Mouse (Mus musculus) heart, embryonic 15.5 days (tissue): Measurements from ENCODE around the gene Nfkb2. TPM values are rescaled to one million over a fixed set of nuclear protein-coding genes. Genes with fewer than 3 reads are reported as not detected.
A peak's percentile ranks its signal among the peaks of the same experiment; 100 is the strongest.

Experiments
- ATAC-seq: fragments of 200-750 bp; cut with Nextera tagmentation; replicated peaks from 2 replicates; pipeline ENCODE4 v1.8.0; 2017; ENCODE audit warnings: low read depth, moderate TSS enrichment; ENCODE audit not compliant: insufficient number of reproducible peaks, insufficient read depth, low FRiP score
- H3K27ac ChIP-seq: fragments of 300-500 bp; sonication (generic); 2 replicates; pipeline ENCODE4 v1.5.1; 2015; ENCODE audit warnings: mild to moderate bottlenecking, inconsistent platforms
- H3K27me3 ChIP-seq: fragments of 300-500 bp; sonication (generic); 2 replicates; pipeline ENCODE4 v1.6.1; 2015; ENCODE audit warnings: inconsistent platforms
- H3K36me3 ChIP-seq: fragments of 300-500 bp; sonication (generic); 2 replicates; pipeline ENCODE4 v1.6.1; 2015; ENCODE audit warnings: mild to moderate bottlenecking, inconsistent platforms
- H3K4me1 ChIP-seq: fragments of 300-500 bp; sonication (generic); replicated peaks from 2 replicates; pipeline ENCODE4 v1.6.1; 2015; ENCODE audit warnings: inconsistent platforms
- H3K4me2 ChIP-seq: fragments of 300-500 bp; sonication (generic); 2 replicates; pipeline ENCODE4 v1.6.1; 2015; ENCODE audit warnings: inconsistent platforms, mild to moderate bottlenecking, moderate library complexity
- H3K4me3 ChIP-seq: fragments of 300-500 bp; sonication (generic); 2 replicates; pipeline ENCODE4 v1.5.1; 2015; ENCODE audit warnings: mild to moderate bottlenecking, inconsistent platforms
- H3K9ac ChIP-seq: fragments of 300-500 bp; sonication (generic); 2 replicates; pipeline ENCODE4 v1.6.1; 2015; ENCODE audit warnings: mild to moderate bottlenecking, inconsistent platforms
- H3K9me3 ChIP-seq: fragments of 300-500 bp; sonication (generic); replicated peaks from 2 replicates; pipeline ENCODE4 v1.6.1; 2016; ENCODE audit warnings: inconsistent platforms
- WGBS: fragments of 180-500 bp; shearing (Covaris S2); methylation state at CpG from one replicate; pipeline ENCODE4 v1.1.7; 2015; ENCODE audit warnings: mixed read lengths; 5-methylcytosine and 5-hydroxymethylcytosine counted together
- polyA plus RNA-seq: library from polyadenylated mRNA; unstranded; fragments of >200 nt; fragmentation: Nextera tagmentation; extraction: Ambion mirVana; gene quantifications from 2 replicates; pipeline ENCODE4 v1.2.1, GENCODE M21; 2015

Nfkb2 gene
- polyA plus RNA-seq, 1 experiment from 2014 or later = 7.7 TPM

DNA sequence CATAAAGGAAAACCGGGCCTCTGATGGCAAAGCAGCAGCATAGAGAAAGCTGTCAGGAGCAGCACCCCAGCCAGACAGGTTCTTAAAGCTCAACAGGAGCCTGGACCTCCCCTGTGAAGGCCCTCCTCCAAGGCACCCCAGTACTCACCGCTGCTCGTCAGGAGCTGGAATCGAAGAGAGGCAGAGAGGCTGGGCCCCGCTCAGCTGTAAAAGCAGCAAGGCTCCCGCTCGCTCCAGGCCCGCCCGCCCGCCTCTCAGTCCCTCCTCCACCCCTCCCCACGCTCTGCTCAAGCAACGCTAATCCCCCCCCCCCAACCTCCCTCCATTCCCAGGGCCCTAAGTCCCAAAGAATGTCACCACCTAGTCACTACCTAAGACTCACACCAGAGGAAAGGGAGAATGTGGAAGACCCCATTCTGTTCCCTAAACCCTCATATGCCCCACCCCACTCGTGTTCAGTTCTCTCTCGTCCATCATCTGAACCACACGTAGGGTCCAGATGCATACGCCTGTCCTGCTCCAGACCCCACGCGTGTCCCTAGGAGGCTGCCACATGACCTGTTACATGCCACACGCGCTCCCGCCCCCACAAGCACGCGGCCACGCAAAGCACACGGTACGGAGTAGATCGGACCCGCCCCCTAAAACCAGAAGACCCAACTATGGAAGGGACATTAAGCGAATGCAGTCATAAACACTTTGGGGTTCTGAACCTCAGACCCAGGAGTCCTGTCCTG, 22.1 kb downstream of the Nfkb2 start:
- H3K9ac ChIP-seq = no peak overlapping the region
- H3K4me3 ChIP-seq = no peak overlapping the region
- 0 out of 2 replicates have a peak overlapping the region, but pooled peaks have one; percentile 93 for H3K4me2 ChIP-seq
- H3K36me3 ChIP-seq = peaks cover 5% of the 10 kb centered on the region; the same call in 1 of the 2 replicates
- ATAC-seq = no peak
- H3K27me3 ChIP-seq = peaks cover 63% of the 10 kb centered on the region
- peaks cover 34% of the 10 kb centered on the region for H3K4me1 ChIP-seq
- no peaks in the 10 kb centered on the region for H3K9me3 ChIP-seq
- 6% methylated on average over 29 of the region's 29 CpGs for WGBS
- no peak overlapping the region for H3K27ac ChIP-seq

DNA sequence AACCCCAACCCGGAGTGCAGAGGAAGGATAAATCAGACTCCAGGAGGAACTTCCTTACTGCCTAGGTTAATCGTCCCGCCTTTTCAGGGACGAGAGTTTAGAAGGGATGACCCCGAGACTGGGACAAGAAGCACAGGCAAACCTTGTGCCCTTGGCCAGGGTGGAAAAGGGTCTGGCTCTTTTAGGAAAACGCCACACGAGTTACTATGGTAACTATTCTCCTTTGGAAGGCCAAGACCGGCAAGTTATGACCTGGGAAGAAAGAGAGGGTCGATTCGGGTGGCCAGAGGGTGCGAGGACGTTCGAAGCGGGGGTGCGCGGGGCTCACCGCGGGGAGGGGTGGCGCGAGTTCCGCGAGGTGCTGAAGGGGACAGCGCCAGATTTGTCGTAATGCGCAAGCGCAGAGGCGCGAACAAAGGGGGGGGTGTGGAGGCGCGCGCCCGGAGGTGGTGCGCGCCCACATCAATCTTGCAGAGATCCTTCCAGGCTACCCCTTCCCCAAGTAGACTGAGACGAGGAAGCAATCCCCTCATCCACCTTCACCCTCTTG, 22.7 kb downstream of the Nfkb2 start, which contains the start of gene Psd:
TSS of gene Psd (minus strand) at position 401 of the 550 bp plus-strand sequence.
- peak within 1 kb of the TSS; percentile 86 for H3K27ac ChIP-seq
- under 1% methylated on average over 35 of the region's 35 CpGs for WGBS
- peaks cover 56% of the 10 kb centered on the region for H3K27me3 ChIP-seq
- H3K4me1 ChIP-seq = peaks cover 31% of the 10 kb centered on the region
- H3K4me2 ChIP-seq = peak within 1 kb of the TSS; percentile 93
- no peak for ATAC-seq
- peak within 1 kb of the TSS; percentile 62 for H3K9ac ChIP-seq
- peaks cover 8% of the 10 kb centered on the region; the same call in 1 of the 2 replicates for H3K36me3 ChIP-seq
- no peaks in the 10 kb centered on the region for H3K9me3 ChIP-seq
- peak within 1 kb of the TSS; percentile 68 for H3K4me3 ChIP-seq

DNA sequence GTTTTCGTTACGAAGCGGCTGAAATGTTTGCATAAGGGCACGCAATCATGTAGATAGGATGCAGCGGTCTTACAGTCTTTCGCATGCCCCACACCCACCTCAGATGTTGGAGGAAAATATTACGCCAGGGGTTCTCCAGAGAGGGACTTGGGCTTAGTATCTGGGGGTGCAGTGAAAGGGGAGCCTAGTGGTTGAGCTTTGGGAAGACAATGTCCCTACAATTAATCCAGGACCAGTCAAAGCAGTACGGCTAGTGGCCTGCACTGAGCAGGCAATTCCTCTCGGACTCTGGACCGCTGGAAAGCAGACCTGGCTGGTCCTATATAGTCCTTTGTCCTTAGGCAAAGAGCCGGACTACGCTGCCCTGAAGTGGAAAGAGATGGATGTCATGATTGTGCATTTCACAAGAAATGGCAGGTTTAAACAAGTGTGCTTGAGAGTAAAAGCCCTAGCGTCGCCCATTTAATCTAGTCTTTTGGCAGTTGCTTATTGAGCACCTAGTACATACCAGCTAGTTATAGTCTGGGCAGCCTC, 23.5 kb downstream of the Nfkb2 start:
- no peaks in the 10 kb centered on the region for H3K9me3 ChIP-seq
- H3K4me2 ChIP-seq = peak overlapping the region; percentile 93
- ATAC-seq = no peak
- H3K27me3 ChIP-seq = peaks cover 48% of the 10 kb centered on the region
- H3K36me3 ChIP-seq = peaks cover 11% of the 10 kb centered on the region; the same call in 1 of the 2 replicates
- H3K4me3 ChIP-seq = peak overlapping the region; percentile 68
- WGBS = 26% methylated on average over 14 of the region's 14 CpGs
- H3K9ac ChIP-seq = no peak overlapping the region; the same call in 1 of the 2 replicates
- H3K4me1 ChIP-seq = peaks cover 31% of the 10 kb centered on the region
- H3K27ac ChIP-seq = peak overlapping the region; percentile 86

DNA sequence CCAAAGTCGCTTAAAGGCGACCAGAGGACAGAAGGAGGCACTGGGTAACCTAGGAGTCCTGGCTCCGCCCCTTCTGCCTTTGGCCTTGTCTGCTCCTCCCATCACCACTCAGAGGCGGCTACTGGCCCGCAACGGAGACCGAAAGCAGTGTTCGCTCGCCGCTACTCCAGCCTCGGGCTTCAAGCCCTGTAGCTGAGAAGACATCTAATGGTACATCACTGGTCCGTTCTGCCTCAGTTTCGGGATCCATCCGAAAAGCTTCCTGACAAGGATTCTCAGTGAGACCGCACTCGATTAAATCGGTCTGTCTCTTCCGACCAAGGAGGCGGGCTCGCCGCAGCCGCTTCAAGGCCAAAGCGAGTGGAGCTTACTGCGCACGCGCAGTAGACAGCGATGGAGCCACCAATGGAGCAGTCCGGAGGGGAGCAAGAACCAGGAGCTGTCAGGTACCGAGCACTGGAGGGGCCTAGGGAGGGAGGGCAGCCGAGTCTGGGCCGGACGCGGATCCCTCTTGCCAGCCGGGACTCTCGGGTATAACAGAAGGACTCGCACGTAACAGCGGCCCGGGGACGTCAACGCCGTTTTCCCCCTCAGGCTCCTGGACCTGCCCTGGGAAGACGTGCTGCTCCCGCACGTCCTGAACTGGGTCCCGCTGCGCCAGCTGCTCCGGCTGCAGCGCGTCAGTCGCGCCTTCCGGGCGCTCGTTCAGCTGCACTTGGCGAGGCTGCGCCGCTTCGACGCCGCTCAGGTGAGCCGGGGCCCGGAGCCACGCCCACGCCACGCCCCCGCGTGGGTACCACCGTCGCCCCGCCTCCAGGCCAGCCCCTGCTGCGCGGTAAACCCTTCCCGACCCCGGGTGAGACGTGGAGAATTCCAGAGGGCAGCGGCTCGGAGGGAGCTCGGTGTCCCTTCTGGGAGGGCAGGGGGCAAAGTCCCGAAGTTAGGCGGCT, 24.2 kb downstream of the Nfkb2 start, which contains the start of gene Fbxl15:
TSS of gene Fbxl15 (plus strand) at position 104 of the 950 bp plus-strand sequence.
- Histone ChIP-seq H3K4me3 (peak within 1 kb of the TSS; percentile 68), H3K9me3 (no peaks in the 10 kb centered on the region), H3K27ac (peak within 1 kb of the TSS; percentile 86), H3K36me3 (peaks cover 12% of the 10 kb centered on the region; the same call in 1 of the 2 replicates), H3K27me3 (peaks cover 41% of the 10 kb centered on the region), H3K4me2 (peak within 1 kb of the TSS; percentile 93), H3K4me1 (peaks cover 31% of the 10 kb centered on the region), H3K9ac (peak within 1 kb of the TSS; percentile 62)
- under 1% methylated on average over 81 of the region's 81 CpGs for WGBS
- peak; percentile 85 for ATAC-seq

DNA sequence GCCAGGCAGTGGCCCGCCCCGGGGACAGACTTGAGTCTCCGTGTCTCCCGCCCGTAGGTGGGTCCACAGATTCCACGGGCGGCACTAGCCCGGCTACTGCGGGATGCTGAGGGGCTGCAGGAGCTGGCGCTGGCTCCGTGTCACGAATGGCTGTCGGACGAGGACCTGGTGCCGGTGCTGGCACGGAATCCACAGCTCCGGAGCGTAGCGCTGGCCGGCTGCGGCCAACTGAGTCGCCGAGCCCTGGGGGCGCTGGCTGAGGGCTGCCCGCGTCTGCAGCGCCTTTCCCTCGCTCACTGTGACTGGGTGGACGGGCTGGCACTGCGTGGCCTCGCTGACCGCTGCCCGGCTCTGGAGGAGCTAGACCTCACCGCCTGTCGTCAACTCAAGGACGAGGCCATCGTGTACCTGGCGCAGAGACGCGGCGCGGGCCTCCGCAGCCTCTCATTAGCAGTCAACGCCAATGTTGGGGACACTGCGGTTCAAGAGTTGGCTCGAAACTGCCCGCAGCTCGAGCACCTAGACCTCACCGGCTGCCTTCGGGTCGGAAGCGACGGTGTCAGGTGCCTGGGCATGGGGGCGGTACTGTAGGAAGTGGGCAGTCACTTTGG, 25.0 kb downstream of the Nfkb2 start:
- peaks cover 33% of the 10 kb centered on the region for H3K27me3 ChIP-seq
- peaks cover 31% of the 10 kb centered on the region for H3K4me1 ChIP-seq
- 2% methylated on average over 54 of the region's 54 CpGs for WGBS
- H3K9me3 ChIP-seq = no peaks in the 10 kb centered on the region
- peaks cover 12% of the 10 kb centered on the region; the same call in 1 of the 2 replicates for H3K36me3 ChIP-seq
- peak overlapping the region; percentile 86 for H3K27ac ChIP-seq
- peak overlapping the region; percentile 62 for H3K9ac ChIP-seq
- H3K4me3 ChIP-seq = peak overlapping the region; percentile 68
- H3K4me2 ChIP-seq = peak overlapping the region; percentile 93
- peak; percentile 3; the same call in 1 of the 2 replicates for ATAC-seq

DNA sequence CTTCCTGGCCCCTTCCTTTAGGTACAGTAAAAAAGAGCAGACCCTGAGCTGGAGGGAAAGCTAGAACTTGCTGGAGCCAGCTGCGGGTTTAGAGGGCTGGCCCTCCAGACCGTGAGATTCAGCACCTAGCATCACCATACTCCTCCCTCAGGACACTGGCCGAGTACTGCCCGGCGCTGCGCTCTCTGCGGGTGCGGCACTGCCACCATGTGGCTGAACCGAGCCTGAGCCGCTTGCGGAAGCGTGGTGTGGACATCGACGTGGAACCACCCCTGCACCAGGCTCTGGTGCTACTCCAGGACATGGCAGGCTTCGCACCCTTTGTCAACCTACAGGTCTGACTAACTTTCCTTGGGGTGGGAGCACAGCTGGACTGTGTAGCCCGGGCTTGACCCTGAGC, 25.8 kb downstream of the Nfkb2 start:
- no peak overlapping the region for H3K9ac ChIP-seq
- peak; percentile 25 for ATAC-seq
- peaks cover 25% of the 10 kb centered on the region for H3K27me3 ChIP-seq
- WGBS = 8% methylated on average over 16 of the region's 16 CpGs
- H3K4me3 ChIP-seq = peak overlapping the region; percentile 68
- no peak overlapping the region for H3K27ac ChIP-seq
- H3K36me3 ChIP-seq = peaks cover 12% of the 10 kb centered on the region; the same call in 1 of the 2 replicates
- H3K9me3 ChIP-seq = no peaks in the 10 kb centered on the region
- H3K4me2 ChIP-seq = peak overlapping the region; percentile 93; the same call in 1 of the 2 replicates
- H3K4me1 ChIP-seq = peaks cover 31% of the 10 kb centered on the region

DNA sequence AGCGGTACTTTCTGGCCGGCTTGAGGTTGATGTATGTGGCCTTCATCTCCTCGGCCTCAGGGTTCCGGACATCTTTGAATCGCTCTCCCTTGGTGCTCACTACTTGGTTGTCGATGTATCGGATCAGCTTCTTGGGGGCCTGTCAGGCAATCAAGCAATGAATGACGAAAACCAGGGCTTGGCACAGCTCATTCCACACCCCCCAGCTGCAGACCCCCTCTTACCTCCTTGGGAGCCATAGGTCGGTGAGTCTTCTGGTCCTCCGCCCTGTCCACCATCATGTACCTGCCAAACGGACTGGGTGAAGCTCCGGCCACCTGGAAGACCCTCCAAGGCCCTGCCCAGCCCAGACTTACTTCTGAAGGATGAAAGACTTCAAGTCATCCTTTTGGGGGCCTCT, 26.6 kb downstream of the Nfkb2 start:
- peaks cover 12% of the 10 kb centered on the region; the same call in 1 of the 2 replicates for H3K36me3 ChIP-seq
- no peak for ATAC-seq
- H3K9ac ChIP-seq = no peak overlapping the region
- WGBS = 89% methylated on average over 12 of the region's 12 CpGs
- H3K27me3 ChIP-seq = peaks cover 17% of the 10 kb centered on the region
- H3K4me2 ChIP-seq = no peak overlapping the region
- no peaks in the 10 kb centered on the region for H3K9me3 ChIP-seq
- peaks cover 31% of the 10 kb centered on the region for H3K4me1 ChIP-seq
- H3K4me3 ChIP-seq = no peak overlapping the region
- no peak overlapping the region for H3K27ac ChIP-seq

DNA sequence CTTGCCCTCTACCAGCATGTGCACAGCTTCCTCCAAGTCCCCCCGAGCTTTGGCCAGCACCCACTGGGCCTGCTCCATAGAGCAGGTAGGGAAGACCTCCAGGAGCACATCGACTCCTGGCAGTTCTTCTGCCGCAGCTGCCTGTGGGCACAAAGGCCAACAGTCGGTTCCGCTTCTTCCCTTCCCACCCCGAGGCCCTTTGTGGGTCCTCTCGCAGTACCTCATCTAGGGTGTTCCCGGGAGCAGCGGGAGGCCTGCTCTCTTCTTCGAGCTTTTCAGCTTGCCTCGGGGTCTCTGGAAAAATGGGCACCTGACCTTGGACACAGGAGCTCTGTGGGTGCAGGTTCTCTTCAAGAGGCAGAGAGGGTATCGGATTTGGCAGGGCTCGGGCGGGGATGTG, 27.2 kb downstream of the Nfkb2 start:
- peaks cover 31% of the 10 kb centered on the region for H3K4me1 ChIP-seq
- peaks cover 12% of the 10 kb centered on the region; the same call in 1 of the 2 replicates for H3K36me3 ChIP-seq
- no peak overlapping the region for H3K4me3 ChIP-seq
- no peak overlapping the region for H3K9ac ChIP-seq
- no peak for ATAC-seq
- H3K27me3 ChIP-seq = peaks cover 11% of the 10 kb centered on the region
- 90% methylated on average over 14 of the region's 14 CpGs for WGBS
- no peak overlapping the region for H3K4me2 ChIP-seq
- no peaks in the 10 kb centered on the region for H3K9me3 ChIP-seq
- no peak overlapping the region for H3K27ac ChIP-seq

DNA sequence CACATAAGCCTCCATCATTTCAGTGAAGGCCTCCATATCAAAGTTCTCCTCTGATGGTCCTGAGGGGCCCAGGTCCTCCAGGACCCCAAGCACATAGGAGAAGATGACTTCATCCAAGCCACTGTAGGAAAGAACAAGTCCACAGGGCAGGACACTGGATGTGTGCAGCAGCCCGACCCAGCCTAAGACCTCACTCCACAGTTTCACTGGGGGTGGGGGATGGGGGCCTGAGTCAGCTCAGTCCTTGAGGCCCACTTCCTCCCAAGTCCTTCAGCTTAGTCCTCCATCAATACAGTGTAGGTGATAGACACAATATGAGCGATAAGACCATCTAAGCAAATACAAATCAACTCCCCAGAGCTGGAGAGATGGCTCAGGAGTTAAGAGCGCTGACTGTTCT, 27.8 kb downstream of the Nfkb2 start:
- no peak overlapping the region for H3K9ac ChIP-seq
- no peaks in the 10 kb centered on the region for H3K9me3 ChIP-seq
- peaks cover 26% of the 10 kb centered on the region for H3K4me1 ChIP-seq
- WGBS = 85% methylated on average over 3 of the region's 3 CpGs
- peaks cover 5% of the 10 kb centered on the region for H3K27me3 ChIP-seq
- H3K36me3 ChIP-seq = peaks cover 12% of the 10 kb centered on the region; the same call in 1 of the 2 replicates
- no peak for ATAC-seq
- no peak overlapping the region for H3K4me2 ChIP-seq
- no peak overlapping the region for H3K4me3 ChIP-seq
- H3K27ac ChIP-seq = no peak overlapping the region

DNA sequence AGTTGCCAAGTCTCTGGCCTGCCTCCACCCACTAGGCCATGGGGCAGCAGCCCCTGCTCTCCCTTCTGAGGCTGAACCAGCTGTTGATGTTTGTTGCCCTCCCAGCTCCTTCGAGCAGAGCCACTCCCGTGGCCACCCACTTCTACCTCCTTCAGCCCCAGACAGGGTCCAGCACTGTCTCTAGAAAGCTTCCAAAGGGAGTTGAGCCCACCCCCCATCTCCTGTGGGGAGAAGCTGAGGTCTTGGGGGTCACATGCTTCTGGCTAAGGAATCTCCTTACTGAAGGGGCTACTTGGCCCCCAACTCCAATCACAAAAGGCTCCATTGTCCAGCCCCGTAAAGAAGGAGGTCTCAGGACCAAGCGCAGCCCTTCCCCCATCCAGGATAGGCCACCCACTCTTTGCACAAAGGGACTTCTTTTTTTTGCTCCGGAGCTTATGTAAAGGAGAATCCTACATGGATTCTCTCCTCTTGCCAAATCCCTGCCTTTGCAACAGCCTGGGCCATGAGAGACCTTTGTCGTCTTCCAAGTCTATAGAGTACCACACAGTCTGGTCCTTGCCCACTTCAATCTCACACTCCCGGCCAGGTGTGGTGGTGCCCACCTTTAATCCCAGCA, 28.7 kb downstream of the Nfkb2 start:
- Histone ChIP-seq H3K36me3 (peaks cover 12% of the 10 kb centered on the region; the same call in 1 of the 2 replicates), H3K27ac (no peak overlapping the region), H3K4me2 (no peak overlapping the region), H3K4me3 (no peak overlapping the region), H3K9me3 (no peaks in the 10 kb centered on the region), H3K27me3 (no peaks in the 10 kb centered on the region), H3K9ac (no peak overlapping the region), H3K4me1 (peaks cover 23% of the 10 kb centered on the region)
- 73% methylated on average over 7 of the region's 7 CpGs for WGBS
- ATAC-seq = no peak
